Mouse (Mus musculus): Measurements from ENCODE around the gene Prrt3. TPM values are rescaled to one million over a fixed set of nuclear protein-coding genes. Genes with fewer than 3 reads are reported as not detected.

Gene Prrt3
- polyA plus RNA-seq, 1 experiment from 2014 or later: 0.14 TPM

DNA sequence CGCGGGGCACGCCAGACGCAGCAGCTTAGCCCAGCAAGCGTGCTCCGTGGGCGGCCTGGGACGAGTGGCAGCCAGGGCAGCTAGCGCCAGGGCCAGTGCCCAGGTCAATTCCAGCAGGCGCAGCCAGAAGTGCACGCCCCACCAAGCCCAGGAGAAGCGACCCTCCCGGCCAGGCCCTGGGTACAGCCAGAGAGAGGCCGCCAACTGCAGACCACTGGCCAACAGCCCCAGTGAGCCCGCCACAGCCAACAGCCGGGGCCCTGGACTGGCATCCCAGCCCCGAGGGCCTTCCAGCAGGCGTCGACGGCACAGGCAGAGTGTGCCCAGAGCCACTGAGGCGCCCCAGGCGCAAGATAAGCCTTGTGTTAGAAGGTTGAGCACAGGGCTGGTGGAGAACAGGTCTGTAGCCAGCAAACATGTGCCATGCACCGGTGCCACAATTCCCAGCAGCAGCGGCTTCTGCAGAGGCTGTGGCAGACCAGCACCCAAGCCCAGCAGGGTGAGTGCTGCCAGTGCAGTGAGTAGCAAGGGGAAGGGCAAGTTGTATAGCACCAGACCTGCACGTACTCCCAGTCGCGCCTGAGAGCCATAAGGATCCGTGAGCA, 6.6 kb downstream of the Prrt3 start:
- 49% methylated on average over 28 of the region's 28 CpGs for WGBS (ENCODE audit: insufficient replicate concordance)
- H3K9me3 ChIP-seq (ENCODE audit: low read length): no peaks in the 10 kb centered on the region

DNA sequence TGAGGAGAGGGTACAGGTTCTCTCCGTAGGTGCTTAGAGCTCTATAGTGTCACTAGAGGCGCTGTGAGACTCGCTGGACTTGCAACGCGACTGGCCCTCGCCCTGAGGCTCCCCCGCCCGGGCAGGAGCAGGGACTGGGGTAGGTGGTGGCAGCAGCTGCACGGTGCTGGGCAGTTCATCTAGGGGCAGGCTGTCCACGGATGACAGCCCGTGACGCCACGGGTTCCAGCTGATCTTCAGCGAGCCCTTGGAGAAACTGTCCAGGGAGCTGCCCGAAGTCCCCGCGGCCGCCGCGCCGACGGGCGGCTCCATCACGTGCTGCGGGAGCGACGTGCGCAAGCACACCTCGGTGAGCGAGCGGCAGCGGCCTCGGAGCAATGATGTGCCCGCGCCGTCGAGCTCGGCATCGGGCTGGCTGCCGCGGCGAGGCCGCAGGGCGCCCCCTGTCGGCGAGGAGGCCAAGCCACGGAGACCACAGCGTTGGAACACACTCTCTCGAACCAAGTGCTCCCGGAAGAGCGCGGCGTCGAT, 7.4 kb downstream of the Prrt3 start:
- H3K27me3 ChIP-seq (ENCODE audit: insufficient read depth, low read length): peaks cover 6% of the 10 kb centered on the region

More for the DNA sequence above, 6.6 kb downstream of the Prrt3 start:
- TF ChIP-seq EP300 (IDR thresholded peaks at IDR 0.05; ENCODE audit: low read depth) (no peak), CTCF (IDR thresholded peaks at IDR 0.05; ENCODE audit: low read depth) (no peak)
- peak overlapping the region; percentile 39 for H3K4me3 ChIP-seq (ENCODE audit: low read depth, low read length)
- H3K27ac ChIP-seq (ENCODE audit: low read depth): no peak overlapping the region
- ATAC-seq (no peak; the same call in 1 of the 2 replicates), DNase-seq (no peak)
- peaks cover 2% of the 10 kb centered on the region; the same call in 1 of the 2 replicates for H3K36me3 ChIP-seq (replicated peaks; ENCODE audit: insufficient read depth, low read length)
- peak overlapping the region; percentile 66 for H3K4me2 ChIP-seq (ENCODE audit: low read depth, low read length)
- peaks cover 12% of the 10 kb centered on the region for H3K4me1 ChIP-seq (ENCODE audit: insufficient read depth)
- peaks cover 7% of the 10 kb centered on the region for H3K27me3 ChIP-seq (ENCODE audit: insufficient read depth, low read length)
- peak overlapping the region; percentile 59 for H3K9ac ChIP-seq (replicated peaks)

DNA sequence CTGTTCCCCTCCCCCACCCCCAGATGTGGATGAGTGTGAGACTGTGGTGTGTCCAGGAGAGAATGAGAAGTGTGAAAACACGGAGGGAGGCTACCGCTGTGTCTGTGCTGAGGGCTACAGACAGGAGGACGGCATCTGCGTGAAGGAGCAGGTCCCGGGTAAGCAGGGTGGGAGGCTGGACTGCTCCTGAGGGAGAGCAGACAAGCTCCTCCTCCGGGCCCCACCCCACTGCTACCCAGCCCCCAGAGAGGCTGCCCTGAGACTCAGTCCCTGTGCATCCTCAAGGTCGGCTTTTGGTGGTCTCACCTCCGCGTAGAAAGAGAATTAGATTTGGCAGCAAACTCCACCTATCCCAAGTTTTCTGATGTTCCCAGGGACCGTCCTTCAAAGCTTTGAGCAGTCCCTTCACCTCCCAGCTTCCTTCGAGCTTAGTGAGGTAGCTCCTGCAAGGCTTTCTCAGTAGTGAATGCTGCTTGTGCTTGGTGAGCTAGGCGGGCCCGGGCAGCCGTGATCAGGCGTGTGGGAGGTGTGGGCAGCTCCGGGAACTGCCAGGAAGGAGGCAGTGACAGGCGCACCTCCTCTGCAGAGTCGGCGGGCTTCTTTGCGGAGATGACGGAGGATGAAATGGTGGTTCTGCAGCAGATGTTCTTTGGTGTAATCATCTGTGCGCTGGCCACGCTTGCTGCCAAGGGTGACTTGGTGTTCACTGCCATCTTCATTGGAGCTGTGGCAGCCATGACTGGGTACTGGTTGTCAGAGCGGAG, 9.4 kb downstream of the Prrt3 start:
- no peak overlapping the region for H3K9ac ChIP-seq (replicated peaks)
- ATAC-seq: no peak
- no peak for DNase-seq
- no peak overlapping the region for H3K4me3 ChIP-seq (ENCODE audit: low read depth, low read length)
- peaks cover 6% of the 10 kb centered on the region for H3K27me3 ChIP-seq (ENCODE audit: insufficient read depth, low read length)
- H3K4me2 ChIP-seq (ENCODE audit: low read depth, low read length): no peak overlapping the region
- no peak overlapping the region for H3K27ac ChIP-seq (ENCODE audit: low read depth)
- WGBS (ENCODE audit: insufficient replicate concordance): 77% methylated on average over 24 of the region's 24 CpGs
- H3K36me3 ChIP-seq (replicated peaks; ENCODE audit: insufficient read depth, low read length): peaks cover 8% of the 10 kb centered on the region
- no peak for TF ChIP-seq EP300 (IDR thresholded peaks at IDR 0.05; ENCODE audit: low read depth)
- no peak for TF ChIP-seq CTCF (IDR thresholded peaks at IDR 0.05; ENCODE audit: low read depth)
- H3K4me1 ChIP-seq (ENCODE audit: insufficient read depth): peaks cover 12% of the 10 kb centered on the region
- H3K9me3 ChIP-seq (ENCODE audit: low read length): no peaks in the 10 kb centered on the region

More for the DNA sequence above, 7.4 kb downstream of the Prrt3 start:
- TF ChIP-seq EP300 (IDR thresholded peaks at IDR 0.05; ENCODE audit: low read depth): no peak
- peak; percentile 85 for TF ChIP-seq CTCF (IDR thresholded peaks at IDR 0.05; ENCODE audit: low read depth)
- Histone ChIP-seq H3K4me1 (ENCODE audit: insufficient read depth) (peaks cover 12% of the 10 kb centered on the region), H3K27ac (ENCODE audit: low read depth) (peak overlapping the region; percentile 59; the same call in 1 of the 2 replicates), H3K9me3 (ENCODE audit: low read length) (no peaks in the 10 kb centered on the region), H3K9ac (replicated peaks) (peak overlapping the region; percentile 59), H3K36me3 (replicated peaks; ENCODE audit: insufficient read depth, low read length) (peaks cover 2% of the 10 kb centered on the region; the same call in 1 of the 2 replicates), H3K4me2 (ENCODE audit: low read depth, low read length) (peak overlapping the region; percentile 66), H3K4me3 (ENCODE audit: low read depth, low read length) (peak overlapping the region; percentile 39)
- DNase-seq (peak; percentile 86), ATAC-seq (peak; percentile 90)
- 1% methylated on average over 54 of the region's 54 CpGs for WGBS (ENCODE audit: insufficient replicate concordance)

DNA sequence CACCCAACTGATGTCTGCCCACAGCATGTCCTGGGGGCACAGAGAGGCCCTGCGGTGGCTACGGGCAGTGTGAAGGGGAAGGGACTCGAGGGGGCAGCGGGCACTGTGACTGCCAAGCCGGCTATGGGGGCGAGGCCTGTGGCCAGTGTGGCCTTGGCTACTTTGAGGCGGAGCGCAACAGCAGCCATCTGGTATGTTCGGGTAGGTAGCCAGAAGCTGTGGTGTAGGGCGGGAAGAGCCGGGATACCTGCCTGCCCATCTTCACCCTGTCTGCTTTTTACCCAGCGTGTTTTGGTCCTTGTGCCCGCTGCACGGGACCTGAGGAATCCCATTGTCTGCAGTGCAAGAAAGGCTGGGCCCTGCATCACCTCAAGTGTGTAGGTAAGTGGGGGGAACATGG, 12.3 kb downstream of the Prrt3 start:
- ATAC-seq (no peak), DNase-seq (no peak)
- Histone ChIP-seq H3K36me3 (replicated peaks; ENCODE audit: insufficient read depth, low read length) (peaks cover 8% of the 10 kb centered on the region), H3K27ac (ENCODE audit: low read depth) (no peak overlapping the region), H3K9me3 (ENCODE audit: low read length) (no peaks in the 10 kb centered on the region), H3K9ac (replicated peaks) (no peak overlapping the region), H3K4me1 (ENCODE audit: insufficient read depth) (peaks cover 8% of the 10 kb centered on the region), H3K4me2 (ENCODE audit: low read depth, low read length) (no peak overlapping the region), H3K4me3 (ENCODE audit: low read depth, low read length) (no peak overlapping the region), H3K27me3 (ENCODE audit: insufficient read depth, low read length) (no peaks in the 10 kb centered on the region)
- TF ChIP-seq EP300 (IDR thresholded peaks at IDR 0.05; ENCODE audit: low read depth) (no peak), CTCF (IDR thresholded peaks at IDR 0.05; ENCODE audit: low read depth) (no peak)
- 86% methylated on average over 14 of the region's 14 CpGs for WGBS (ENCODE audit: insufficient replicate concordance)

DNA sequence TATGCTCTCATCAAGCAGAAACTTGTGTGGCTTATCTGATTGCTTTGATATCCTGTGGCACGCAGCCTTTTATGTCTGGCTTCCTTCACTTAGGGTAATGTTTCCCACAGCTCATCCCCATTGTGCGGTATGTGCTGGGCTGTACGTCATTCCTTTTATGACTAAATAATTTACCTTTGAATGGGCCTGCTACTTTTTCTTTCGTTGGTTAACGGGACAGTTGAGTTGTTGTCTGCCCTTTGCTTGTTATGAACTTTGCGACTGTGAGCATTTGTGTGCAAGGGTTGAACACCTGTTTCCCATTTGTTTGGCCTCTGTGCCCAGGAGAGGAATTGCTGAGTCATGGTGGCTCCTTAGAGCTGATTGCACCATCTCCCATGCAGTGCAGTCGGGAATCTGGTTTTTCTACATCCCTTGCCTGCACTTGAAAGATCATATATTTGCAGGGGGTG, 14.6 kb downstream of the Prrt3 start:
- H3K9ac ChIP-seq (replicated peaks): no peak overlapping the region
- H3K9me3 ChIP-seq (ENCODE audit: low read length): no peaks in the 10 kb centered on the region
- TF ChIP-seq EP300 (IDR thresholded peaks at IDR 0.05; ENCODE audit: low read depth): no peak; the same call in 1 of the 2 replicates
- no peak for TF ChIP-seq CTCF (IDR thresholded peaks at IDR 0.05; ENCODE audit: low read depth)
- peaks cover 20% of the 10 kb centered on the region for H3K4me1 ChIP-seq (ENCODE audit: insufficient read depth)
- 34% methylated on average over 7 of the region's 7 CpGs for WGBS (ENCODE audit: insufficient replicate concordance)
- peaks cover 8% of the 10 kb centered on the region for H3K36me3 ChIP-seq (replicated peaks; ENCODE audit: insufficient read depth, low read length)
- no peak overlapping the region for H3K4me2 ChIP-seq (ENCODE audit: low read depth, low read length)
- ATAC-seq: peak; percentile 17
- H3K27me3 ChIP-seq (ENCODE audit: insufficient read depth, low read length): no peaks in the 10 kb centered on the region
- no peak for DNase-seq
- H3K4me3 ChIP-seq (ENCODE audit: low read depth, low read length): no peak overlapping the region
- peak overlapping the region; percentile 89 for H3K27ac ChIP-seq (ENCODE audit: low read depth)

DNA sequence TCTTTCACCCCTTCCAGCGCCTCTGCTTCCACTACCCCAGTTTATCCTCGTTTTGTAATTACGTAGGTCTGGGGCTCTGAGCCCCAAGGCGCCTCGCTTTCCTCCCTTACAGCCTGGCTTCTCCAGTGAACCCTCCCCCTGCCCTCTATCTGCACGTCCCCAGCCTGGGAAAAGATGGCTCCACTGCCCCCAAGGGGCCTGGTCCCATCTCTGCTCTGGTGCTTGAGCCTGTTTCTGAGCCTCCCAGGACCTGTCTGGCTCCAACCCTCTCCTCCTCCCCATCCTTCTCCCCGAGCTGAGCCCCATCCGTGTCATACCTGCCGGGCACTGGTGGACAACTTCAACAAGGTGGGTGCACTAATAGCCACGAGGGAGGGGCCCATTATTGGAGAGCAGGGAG, 18.0 kb downstream of the Prrt3 start:
- DNase-seq: no peak
- Histone ChIP-seq H3K4me2 (ENCODE audit: low read depth, low read length) (peak overlapping the region; percentile 98), H3K4me3 (ENCODE audit: low read depth, low read length) (peak overlapping the region; percentile 66), H3K27me3 (ENCODE audit: insufficient read depth, low read length) (no peaks in the 10 kb centered on the region), H3K27ac (ENCODE audit: low read depth) (peak overlapping the region; percentile 87), H3K9ac (replicated peaks) (peak overlapping the region; percentile 73), H3K9me3 (ENCODE audit: low read length) (no peaks in the 10 kb centered on the region), H3K36me3 (replicated peaks; ENCODE audit: insufficient read depth, low read length) (peaks cover 6% of the 10 kb centered on the region; the same call in 1 of the 2 replicates), H3K4me1 (ENCODE audit: insufficient read depth) (peaks cover 26% of the 10 kb centered on the region)
- no peak for TF ChIP-seq EP300 (IDR thresholded peaks at IDR 0.05; ENCODE audit: low read depth)
- 0 out of 2 replicates have a peak, but pooled peaks have one; percentile 11 for TF ChIP-seq CTCF (IDR thresholded peaks at IDR 0.05; ENCODE audit: low read depth)
- 6% methylated on average over 10 of the region's 10 CpGs for WGBS (ENCODE audit: insufficient replicate concordance)
- peak; percentile 9; the same call in 1 of the 2 replicates for ATAC-seq

Measured in liver, postnatal 0 days (tissue).